Mouse (Mus musculus): Measurements from ENCODE around the gene Pigk.
"Not testable (repeated sequence)": the region's sequence is repeated elsewhere in the genome, so short reads cannot be mapped to it uniquely, and the experiment has no call there.

Gene Pigk

GRCm38 (mm10) chr3:152713991-152714902, at the start of gene Pigk:
Pigk (plus strand) TSS chr3:152714100.
- peak; percentile 92 to 97 for DNase-seq (ENCODE audit: inconsistent age in 2 of 2, low spot score in 1 of 2)

GRCm38 (mm10) chr3:152666991-152667355, 46.9 kb upstream of the Pigk start:
- no peak for DNase-seq (ENCODE audit: inconsistent age in 2 of 2, low spot score in 1 of 2)

GRCm38 (mm10) chr3:152667356-152668211, 46.3 kb upstream of the Pigk start:
- DNase-seq (ENCODE audit: inconsistent age in 2 of 2, low spot score in 1 of 2), result peak; percentile 22 to 47

GRCm38 (mm10) chr3:152668239-152668638, 45.7 kb upstream of the Pigk start, which contains the start of gene Ak5:
Ak5 (minus strand) TSS chr3:152668360.
- no peak for DNase-seq (ENCODE audit: inconsistent age in 2 of 2, low spot score in 1 of 2)

GRCm38 (mm10) chr3:152668793-152669192, 45.1 kb upstream of the Pigk start:
- no peak for DNase-seq (ENCODE audit: inconsistent age in 2 of 2, low spot score in 1 of 2)

- no peak for DNase-seq (ENCODE audit: inconsistent age in 2 of 2, low spot score in 1 of 2)
These were observed 44.1 kb upstream of the Pigk start for GRCm38 (mm10) chr3:152669783-152670182.

- DNase-seq (ENCODE audit: inconsistent age in 2 of 2, low spot score in 1 of 2), result no peak
These were observed 39.2 kb upstream of the Pigk start for GRCm38 (mm10) chr3:152674663-152675062.

GRCm38 (mm10) chr3:152688532-152688931, 25.4 kb upstream of the Pigk start:
- no peak for DNase-seq (ENCODE audit: inconsistent age in 2 of 2, low spot score in 1 of 2)

GRCm38 (mm10) chr3:152689105-152689504, 24.8 kb upstream of the Pigk start:
- DNase-seq (ENCODE audit: inconsistent age in 2 of 2, low spot score in 1 of 2), result no peak

GRCm38 (mm10) chr3:152694950-152695349, 18.9 kb upstream of the Pigk start:
- no peak for DNase-seq (ENCODE audit: inconsistent age in 2 of 2, low spot score in 1 of 2)

GRCm38 (mm10) chr3:152698017-152698416, 15.9 kb upstream of the Pigk start:
- DNase-seq (ENCODE audit: inconsistent age in 2 of 2, low spot score in 1 of 2), result no peak

- no peak for DNase-seq (ENCODE audit: inconsistent age in 2 of 2, low spot score in 1 of 2)
These were observed 14.6 kb upstream of the Pigk start for GRCm38 (mm10) chr3:152699261-152699660.

- not testable (repeated sequence) for DNase-seq (ENCODE audit: inconsistent age in 2 of 2, low spot score in 1 of 2)
These were observed 12.4 kb upstream of the Pigk start for GRCm38 (mm10) chr3:152701536-152701935.

GRCm38 (mm10) chr3:152702274-152702843, 11.5 kb upstream of the Pigk start:
- no peak for DNase-seq (ENCODE audit: inconsistent age in 2 of 2, low spot score in 1 of 2)

GRCm38 (mm10) chr3:152705826-152706225, 8.1 kb upstream of the Pigk start:
- DNase-seq (ENCODE audit: inconsistent age in 2 of 2, low spot score in 1 of 2), result no peak

- DNase-seq (ENCODE audit: inconsistent age in 2 of 2, low spot score in 1 of 2), result no peak
These were observed 7.0 kb upstream of the Pigk start for GRCm38 (mm10) chr3:152706901-152707300.

GRCm38 (mm10) chr3:152707321-152707823, 6.5 kb upstream of the Pigk start:
- peak in 1 of 2 experiments; percentile 58 for DNase-seq (ENCODE audit: inconsistent age in 2 of 2, low spot score in 1 of 2)

GRCm38 (mm10) chr3:152709936-152710335, 4.0 kb upstream of the Pigk start:
- peak in 1 of 2 experiments; percentile 35 for DNase-seq (ENCODE audit: inconsistent age in 2 of 2, low spot score in 1 of 2)

- DNase-seq (ENCODE audit: inconsistent age in 2 of 2, low spot score in 1 of 2), result no peak
These were observed 943 bp upstream of the Pigk start for GRCm38 (mm10) chr3:152712957-152713356.

- no peak for DNase-seq (ENCODE audit: inconsistent age in 2 of 2, low spot score in 1 of 2)
These were observed 7.4 kb downstream of the Pigk start for GRCm38 (mm10) chr3:152721301-152721700.

GRCm38 (mm10) chr3:152722836-152723235, 8.9 kb downstream of the Pigk start:
- peak in 1 of 2 experiments; percentile 40 for DNase-seq (ENCODE audit: inconsistent age in 2 of 2, low spot score in 1 of 2)

All from adrenal gland, adult (tissue).